Mouse (Mus musculus) hindbrain, embryonic 15.5 days (tissue): ENCODE measurements around the gene Crim1. TPM values are rescaled to one million over a fixed set of nuclear protein-coding genes. Genes with fewer than 3 reads are reported as not detected.

Experiments
- ATAC-seq: fragments of 200-750 bp; cut with Nextera tagmentation; 2 replicates; pipeline ENCODE4 v1.8.0; 2017; ENCODE audit warnings: low read depth, moderate number of reproducible peaks, moderate TSS enrichment; ENCODE audit not compliant: low FRiP score
- H3K27ac ChIP-seq: fragments of 300-500 bp; sonication (generic); replicated peaks from 2 replicates; pipeline ENCODE4 v1.5.1; 2015; ENCODE audit warnings: mild to moderate bottlenecking, inconsistent platforms
- H3K27me3 ChIP-seq: fragments of 300-500 bp; sonication (generic); 2 replicates; pipeline ENCODE4 v1.6.1; 2015; ENCODE audit warnings: control low read depth, inconsistent platforms
- H3K36me3 ChIP-seq: fragments of 300-500 bp; sonication (generic); 2 replicates; pipeline ENCODE4 v1.6.1; 2015; ENCODE audit warnings: control low read depth, inconsistent platforms
- H3K4me1 ChIP-seq: fragments of 300-500 bp; sonication (generic); replicated peaks from 2 replicates; pipeline ENCODE4 v1.6.1; 2015; ENCODE audit warnings: control low read depth, inconsistent platforms
- H3K4me2 ChIP-seq: fragments of 300-500 bp; sonication (generic); 2 replicates; pipeline ENCODE4 v1.6.1; 2015; ENCODE audit warnings: moderate library complexity, mild to moderate bottlenecking, inconsistent platforms
- H3K4me3 ChIP-seq: fragments of 300-500 bp; sonication (generic); 2 replicates; pipeline ENCODE4 v1.5.1; 2015; ENCODE audit warnings: mild to moderate bottlenecking, inconsistent platforms
- H3K9ac ChIP-seq: fragments of 300-500 bp; sonication (generic); 2 replicates; pipeline ENCODE4 v1.6.1; 2015; ENCODE audit warnings: inconsistent platforms
- H3K9me3 ChIP-seq: fragments of 300-500 bp; sonication (generic); 2 replicates; pipeline ENCODE4 v1.6.1; 2016; ENCODE audit warnings: control low read depth, inconsistent platforms
- WGBS: fragments of 180-500 bp; shearing (Covaris S2); methylation state at CpG from one replicate; pipeline ENCODE4 v1.1.7; 2015; 5-methylcytosine and 5-hydroxymethylcytosine counted together
- polyA plus RNA-seq: library from polyadenylated mRNA; unstranded; fragments of >200 nt; fragmentation: Nextera tagmentation; extraction: Ambion mirVana; gene quantifications from 2 replicates; pipeline ENCODE4 v1.2.1, GENCODE M21; 2015

Crim1 gene
- polyA plus RNA-seq, 1 experiment from 2014 or later: 15.5 TPM

DNA sequence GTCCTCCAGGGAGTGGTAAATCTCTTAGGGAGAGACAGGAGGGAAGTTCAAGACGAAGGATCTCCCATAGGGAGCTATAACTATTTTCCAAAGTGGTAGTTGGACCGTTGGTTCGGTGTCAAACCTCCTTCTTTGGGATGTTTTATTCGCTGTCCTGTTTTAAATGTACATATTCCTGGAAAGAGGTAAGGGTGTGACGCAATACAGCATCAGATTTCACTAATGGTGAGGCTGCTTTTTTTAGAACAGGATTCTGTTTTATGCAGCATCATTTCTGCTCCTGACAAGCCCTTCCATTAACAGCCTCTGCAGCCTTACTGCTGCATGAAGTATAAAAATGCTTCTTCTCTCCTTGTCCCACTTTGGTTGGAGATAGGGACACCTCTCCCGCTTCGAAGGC is 95.9 kb downstream of the Crim1 start:
- Histone ChIP-seq H3K27ac (no peak overlapping the region), H3K27me3 (no peaks in the 10 kb centered on the region), H3K4me2 (no peak overlapping the region), H3K36me3 (no peaks in the 10 kb centered on the region), H3K9ac (no peak overlapping the region), H3K9me3 (no peaks in the 10 kb centered on the region), H3K4me3 (no peak overlapping the region), H3K4me1 (0 out of 2 replicates have a peak, but pooled peaks cover 3% of the 10 kb centered on the region)
- WGBS: 88% methylated on average over 7 of the region's 7 CpGs
- ATAC-seq: no peak

DNA sequence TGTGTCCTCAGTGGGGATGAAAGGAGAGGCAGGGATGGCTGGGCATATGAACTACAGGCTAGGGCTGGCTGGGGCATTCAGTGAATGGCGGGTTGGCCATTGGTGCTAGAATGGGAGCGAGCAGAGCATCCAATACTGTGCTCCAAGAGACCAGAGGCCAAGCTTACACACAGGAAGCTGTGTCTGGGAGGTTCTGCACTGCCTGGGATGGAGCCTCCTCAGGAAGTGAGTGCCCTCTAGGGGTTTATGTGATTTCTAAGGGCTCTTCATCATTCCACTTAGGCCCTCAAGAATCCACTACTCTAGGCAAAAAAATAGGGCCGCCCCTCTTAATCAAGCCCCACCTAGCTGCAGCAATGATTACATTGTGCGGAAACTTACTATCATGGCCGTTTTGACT is 98.1 kb downstream of the Crim1 start:
- H3K9me3 ChIP-seq: no peaks in the 10 kb centered on the region
- H3K4me3 ChIP-seq: no peak overlapping the region

DNA sequence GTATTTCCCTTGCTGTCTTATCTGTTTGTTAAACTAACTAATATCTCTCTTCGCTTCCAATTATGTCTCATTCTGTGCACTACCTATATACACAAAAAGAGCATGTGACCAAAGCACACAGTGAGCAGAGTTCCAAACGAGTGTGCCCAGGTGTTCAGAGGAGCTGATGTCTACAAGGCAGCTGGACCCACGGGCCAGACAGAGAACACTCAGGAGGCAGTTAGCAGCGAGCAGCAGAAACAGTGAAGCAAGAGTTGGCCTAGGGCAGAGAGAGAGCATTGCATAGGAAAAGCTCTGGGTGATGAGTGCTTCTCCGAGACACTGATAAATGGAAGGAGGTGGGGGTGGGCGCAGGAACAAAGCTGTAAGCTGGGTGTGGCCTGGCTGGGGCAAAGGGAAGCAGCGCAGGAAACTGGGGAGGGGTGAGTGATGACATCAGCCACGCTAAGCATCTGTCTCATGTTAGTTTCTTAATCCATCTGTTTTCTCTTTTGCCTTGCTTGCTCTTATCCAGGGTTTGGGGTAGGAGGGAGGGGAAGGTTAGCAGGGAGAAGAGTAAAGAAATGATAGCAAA is 99.0 kb downstream of the Crim1 start:
- Histone ChIP-seq H3K9ac (no peak overlapping the region), H3K4me1 (0 out of 2 replicates have a peak, but pooled peaks cover 3% of the 10 kb centered on the region), H3K36me3 (no peaks in the 10 kb centered on the region), H3K9me3 (no peaks in the 10 kb centered on the region), H3K27ac (no peak overlapping the region), H3K4me2 (no peak overlapping the region), H3K27me3 (no peaks in the 10 kb centered on the region), H3K4me3 (no peak overlapping the region)
- WGBS: 48% methylated on average over 8 of the region's 8 CpGs
- ATAC-seq: no peak

More for the DNA sequence above, 98.1 kb downstream of the Crim1 start:
- WGBS: 78% methylated on average over 5 of the region's 5 CpGs
- Histone ChIP-seq H3K4me2 (no peak overlapping the region), H3K9ac (no peak overlapping the region), H3K36me3 (no peaks in the 10 kb centered on the region), H3K27me3 (no peaks in the 10 kb centered on the region), H3K4me1 (0 out of 2 replicates have a peak, but pooled peaks cover 3% of the 10 kb centered on the region), H3K27ac (no peak overlapping the region)
- peak; percentile 67 for ATAC-seq

DNA sequence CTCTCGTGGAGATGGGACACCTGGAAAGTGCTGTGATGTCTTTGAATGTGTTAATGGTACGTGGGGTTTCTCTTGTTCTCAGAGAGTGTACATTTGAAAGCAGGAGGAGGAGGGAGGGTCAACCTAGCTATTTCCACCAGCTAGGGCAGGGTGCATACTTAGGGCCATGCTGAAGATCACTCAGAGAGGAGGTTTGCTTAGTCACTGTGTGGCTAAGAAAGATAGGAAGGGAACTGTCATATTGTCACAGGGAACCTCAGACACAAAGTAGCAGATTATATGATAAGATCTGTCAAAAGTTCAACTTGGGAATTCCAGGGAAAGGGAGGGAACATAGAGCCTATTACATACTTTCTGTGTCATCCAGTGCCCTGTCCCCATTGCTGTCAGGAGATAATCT is 103.0 kb downstream of the Crim1 start:
- no peak for ATAC-seq
- WGBS: 87% methylated on average over 2 of the region's 2 CpGs
- no peaks in the 10 kb centered on the region for H3K9me3 ChIP-seq

DNA sequence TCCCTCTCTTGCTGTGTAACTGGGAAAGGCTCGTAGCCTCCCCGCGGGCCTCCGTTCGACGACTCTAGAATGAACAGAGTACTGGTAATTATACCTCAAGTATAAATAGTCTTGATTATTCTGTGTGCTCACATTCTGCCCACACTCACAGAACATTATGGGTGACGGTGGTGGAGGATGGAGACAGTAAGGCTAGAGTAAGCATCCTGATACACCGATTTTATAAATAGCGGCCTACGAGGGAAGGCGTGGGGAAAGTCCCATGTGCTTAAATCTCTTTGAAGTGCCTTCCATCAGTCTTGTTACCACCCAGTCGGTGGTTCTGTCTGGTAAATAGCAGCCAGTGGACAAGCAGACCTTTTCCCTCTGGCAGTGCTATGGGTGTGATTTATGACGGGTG is 104.0 kb downstream of the Crim1 start:
- no peak overlapping the region for H3K4me2 ChIP-seq
- WGBS: 92% methylated on average over 13 of the region's 13 CpGs
- no peak for ATAC-seq
- H3K27ac ChIP-seq: no peak overlapping the region
- H3K9me3 ChIP-seq: no peaks in the 10 kb centered on the region
- H3K4me3 ChIP-seq: no peak overlapping the region
- H3K4me1 ChIP-seq: 0 out of 2 replicates have a peak, but pooled peaks cover 3% of the 10 kb centered on the region
- 0 out of 2 replicates have a peak, but pooled peaks cover 2% of the 10 kb centered on the region for H3K36me3 ChIP-seq
- H3K9ac ChIP-seq: no peak overlapping the region
- no peaks in the 10 kb centered on the region for H3K27me3 ChIP-seq

More for the DNA sequence above, 103.0 kb downstream of the Crim1 start:
- no peak overlapping the region for H3K9ac ChIP-seq
- no peak overlapping the region for H3K27ac ChIP-seq
- 0 out of 2 replicates have a peak, but pooled peaks cover 3% of the 10 kb centered on the region for H3K4me1 ChIP-seq
- 0 out of 2 replicates have a peak, but pooled peaks cover 2% of the 10 kb centered on the region for H3K36me3 ChIP-seq
- H3K4me3 ChIP-seq: no peak overlapping the region
- no peaks in the 10 kb centered on the region for H3K27me3 ChIP-seq
- no peak overlapping the region for H3K4me2 ChIP-seq

- no peak for ATAC-seq
- WGBS: 95% methylated on average over 9 of the region's 9 CpGs
Measured at GRCm38 (mm10) chr17:78306434-78306833, 106.4 kb downstream of the Crim1 start.

DNA sequence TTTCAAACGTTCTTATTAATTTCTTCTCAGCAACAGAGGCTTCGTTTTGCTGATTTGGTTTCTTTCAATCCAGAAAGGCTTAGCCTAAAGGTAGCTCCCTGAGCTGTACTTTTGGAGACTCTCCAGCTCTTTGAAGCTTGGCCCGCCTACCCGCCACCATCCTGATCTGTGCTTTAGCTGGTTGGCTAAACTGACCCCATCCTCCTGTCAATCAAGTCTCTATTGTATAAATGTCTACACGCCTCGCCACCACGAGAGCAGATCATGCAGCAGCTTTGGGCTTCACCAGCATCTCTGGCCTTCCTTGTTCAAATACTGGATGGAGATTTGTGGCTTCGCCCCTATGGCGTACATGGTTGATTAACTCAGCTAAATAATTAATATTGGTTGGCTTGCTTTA is 108.2 kb downstream of the Crim1 start:
- Histone ChIP-seq H3K4me3 (no peak overlapping the region), H3K27ac (no peak overlapping the region), H3K4me2 (no peak overlapping the region), H3K4me1 (no peaks in the 10 kb centered on the region), H3K36me3 (0 out of 2 replicates have a peak, but pooled peaks cover 2% of the 10 kb centered on the region), H3K27me3 (no peaks in the 10 kb centered on the region), H3K9ac (no peak overlapping the region), H3K9me3 (no peaks in the 10 kb centered on the region)
- no peak for ATAC-seq
- WGBS: 89% methylated on average over 9 of the region's 9 CpGs

More at GRCm38 (mm10) chr17:78306434-78306833, 106.4 kb downstream of the Crim1 start:
- no peak overlapping the region for H3K9ac ChIP-seq
- H3K36me3 ChIP-seq: 0 out of 2 replicates have a peak, but pooled peaks cover 2% of the 10 kb centered on the region
- no peak overlapping the region for H3K4me3 ChIP-seq
- no peak overlapping the region for H3K27ac ChIP-seq
- H3K4me2 ChIP-seq: no peak overlapping the region
- H3K9me3 ChIP-seq: no peaks in the 10 kb centered on the region
- H3K4me1 ChIP-seq: no peaks in the 10 kb centered on the region
- H3K27me3 ChIP-seq: no peaks in the 10 kb centered on the region

DNA sequence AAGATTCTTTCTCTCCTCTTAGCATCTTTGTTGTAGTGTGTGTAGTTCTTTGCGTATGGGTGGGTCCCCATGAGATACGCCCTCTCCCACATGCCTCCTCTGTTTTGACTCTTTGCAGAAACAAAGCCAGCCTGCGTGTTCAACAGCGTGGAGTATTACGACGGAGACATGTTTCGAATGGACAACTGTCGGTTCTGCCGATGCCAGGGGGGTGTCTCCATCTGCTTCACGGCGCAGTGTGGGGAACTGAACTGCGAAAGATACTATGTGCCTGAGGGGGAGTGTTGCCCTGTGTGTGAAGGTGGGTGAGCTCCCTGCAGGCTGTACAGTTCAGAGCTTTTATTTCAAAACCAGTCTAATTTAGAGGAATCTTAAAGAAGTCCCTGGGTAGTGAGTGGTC is 113.0 kb downstream of the Crim1 start:
- WGBS: 68% methylated on average over 12 of the region's 12 CpGs
- no peaks in the 10 kb centered on the region for H3K27me3 ChIP-seq
- no peaks in the 10 kb centered on the region for H3K9me3 ChIP-seq
- no peak overlapping the region for H3K4me3 ChIP-seq
- no peak overlapping the region for H3K4me2 ChIP-seq
- 0 out of 2 replicates have a peak, but pooled peaks cover 4% of the 10 kb centered on the region for H3K4me1 ChIP-seq
- H3K36me3 ChIP-seq: no peaks in the 10 kb centered on the region
- H3K9ac ChIP-seq: no peak overlapping the region
- ATAC-seq: peak; percentile 64; the same call in 1 of the 2 replicates
- no peak overlapping the region for H3K27ac ChIP-seq

DNA sequence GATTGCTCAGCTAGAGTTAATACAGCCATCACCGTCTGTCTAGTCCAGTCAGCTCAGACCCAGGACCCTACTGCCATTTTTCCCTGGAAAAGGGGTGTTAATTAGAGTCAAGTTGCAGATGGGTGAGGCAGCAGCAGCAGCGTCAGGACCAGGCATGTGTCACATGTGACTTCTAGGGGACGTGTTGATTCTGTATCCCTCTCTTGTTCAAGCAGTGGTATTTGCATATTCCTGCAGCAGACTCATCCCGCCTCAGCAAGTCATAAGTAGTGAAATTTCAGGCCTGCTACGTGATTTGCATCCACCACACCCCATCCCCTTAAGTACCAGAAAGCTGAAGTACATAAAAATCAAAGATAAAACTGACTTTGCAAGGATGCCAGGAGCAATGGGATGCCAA is 113.6 kb downstream of the Crim1 start:
- Histone ChIP-seq H3K4me2 (no peak overlapping the region), H3K9me3 (no peaks in the 10 kb centered on the region), H3K4me1 (0 out of 2 replicates have a peak, but pooled peaks cover 4% of the 10 kb centered on the region), H3K27me3 (no peaks in the 10 kb centered on the region), H3K27ac (no peak overlapping the region), H3K9ac (no peak overlapping the region), H3K4me3 (no peak overlapping the region), H3K36me3 (no peaks in the 10 kb centered on the region)
- ATAC-seq: no peak
- WGBS: 67% methylated on average over 5 of the region's 5 CpGs

DNA sequence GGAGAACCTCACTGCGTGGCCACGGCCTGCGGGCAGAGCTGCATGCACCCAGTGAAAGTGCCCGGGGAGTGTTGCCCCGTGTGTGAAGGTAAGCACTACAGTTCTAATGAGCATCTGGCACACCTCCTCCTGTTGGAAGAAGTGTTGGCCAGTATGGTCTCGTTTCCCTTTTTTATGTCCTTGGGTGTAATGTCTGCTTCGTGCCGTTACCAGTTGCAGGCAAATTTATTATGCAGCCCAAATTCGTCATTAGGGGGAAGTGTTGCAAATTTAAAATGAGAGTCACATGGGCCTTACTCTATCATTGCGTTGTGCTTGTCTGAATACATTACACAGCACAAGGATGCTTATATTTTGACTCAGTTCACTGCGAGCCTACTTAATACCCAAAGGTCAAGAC is 115.6 kb downstream of the Crim1 start:
- Histone ChIP-seq H3K4me3 (no peak overlapping the region), H3K4me1 (0 out of 2 replicates have a peak, but pooled peaks cover 4% of the 10 kb centered on the region), H3K9ac (no peak overlapping the region), H3K36me3 (no peaks in the 10 kb centered on the region), H3K4me2 (no peak overlapping the region), H3K27me3 (no peaks in the 10 kb centered on the region), H3K27ac (no peak overlapping the region), H3K9me3 (no peaks in the 10 kb centered on the region)
- 82% methylated on average over 11 of the region's 11 CpGs for WGBS
- ATAC-seq: no peak

- Histone ChIP-seq H3K27me3 (no peaks in the 10 kb centered on the region), H3K9ac (no peak overlapping the region), H3K4me3 (no peak overlapping the region), H3K4me2 (no peak overlapping the region), H3K27ac (no peak overlapping the region), H3K9me3 (no peaks in the 10 kb centered on the region), H3K36me3 (no peaks in the 10 kb centered on the region), H3K4me1 (0 out of 2 replicates have a peak, but pooled peaks cover 4% of the 10 kb centered on the region)
- WGBS: 73% methylated on average over 5 of the region's 5 CpGs
- no peak for ATAC-seq
Measured at GRCm38 (mm10) chr17:78317381-78317780, 117.3 kb downstream of the Crim1 start.

DNA sequence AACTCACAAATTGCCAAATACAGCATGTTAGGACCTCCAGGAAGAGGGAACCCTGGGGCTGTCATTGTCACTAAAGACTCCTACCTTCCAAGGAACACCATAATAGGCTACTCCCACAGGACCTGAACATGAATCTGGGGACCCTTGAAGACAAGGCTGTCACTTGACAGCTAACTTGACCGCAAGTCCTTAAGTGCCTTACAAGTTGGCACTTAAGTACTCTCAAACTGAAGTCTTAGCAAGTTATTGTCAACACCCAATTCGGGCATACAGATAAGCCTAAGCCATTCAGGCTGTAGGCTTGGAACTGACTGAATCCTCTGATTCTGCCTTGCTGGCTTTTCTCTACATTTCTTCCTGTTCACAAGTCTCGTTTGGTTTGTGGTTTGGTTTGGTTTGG is 118.8 kb downstream of the Crim1 start:
- Histone ChIP-seq H3K4me2 (no peak overlapping the region), H3K4me1 (0 out of 2 replicates have a peak, but pooled peaks cover 4% of the 10 kb centered on the region), H3K4me3 (no peak overlapping the region), H3K27ac (no peak overlapping the region), H3K27me3 (no peaks in the 10 kb centered on the region), H3K36me3 (no peaks in the 10 kb centered on the region), H3K9ac (no peak overlapping the region), H3K9me3 (no peaks in the 10 kb centered on the region)
- no peak for ATAC-seq
- WGBS: 91% methylated on average over 3 of the region's 3 CpGs
